Mouse (Mus musculus) embryonic facial prominence, embryonic 14.5 days (tissue): ENCODE data around the gene Mogs. TPM values are rescaled to one million over a fixed set of nuclear protein-coding genes. Genes with fewer than 3 reads are reported as not detected.
A peak's percentile ranks its signal among the peaks of the same experiment; 100 is the strongest.

Experiments used
- ATAC-seq: fragments of 200-750 bp; cut with Nextera tagmentation; 2 replicates; pipeline ENCODE4 v1.8.0; 2017; ENCODE audit warnings: low read depth, moderate number of reproducible peaks, moderate TSS enrichment
- DNase-seq: peaks from one replicate; pipeline ENCODE4 v3.0.0-alpha.2; 2015; ENCODE audit warnings: low spot score
- H3K27ac ChIP-seq: fragments of 300-500 bp; sonication (generic); replicated peaks from 2 replicates; pipeline ENCODE4 v1.5.1; 2014; ENCODE audit warnings: low read depth, mild to moderate bottlenecking, low read length, moderate library complexity
- H3K27me3 ChIP-seq: fragments of 300-500 bp; sonication (generic); replicated peaks from 2 replicates; pipeline ENCODE4 v1.6.1; 2014; ENCODE audit warnings: low read length; ENCODE audit not compliant: control insufficient read depth, insufficient read depth
- H3K36me3 ChIP-seq: fragments of 300-500 bp; sonication (generic); 2 replicates; pipeline ENCODE4 v1.6.1; 2014; ENCODE audit warnings: low read length, mixed read lengths; ENCODE audit not compliant: control insufficient read depth, insufficient read depth
- H3K4me1 ChIP-seq: fragments of 300-500 bp; sonication (generic); 2 replicates; pipeline ENCODE4 v1.6.1; 2014; ENCODE audit warnings: antibody characterized with exemption, low read length; ENCODE audit not compliant: control insufficient read depth, insufficient read depth
- H3K4me2 ChIP-seq: fragments of 300-500 bp; sonication (generic); 2 replicates; pipeline ENCODE4 v1.6.1; 2014; ENCODE audit warnings: low read depth, mild to moderate bottlenecking, low read length, moderate library complexity, mixed read lengths
- H3K4me3 ChIP-seq: fragments of 300-500 bp; sonication (generic); 2 replicates; pipeline ENCODE4 v1.5.1; 2014; ENCODE audit warnings: low read depth, mild to moderate bottlenecking, low read length
- H3K9ac ChIP-seq: fragments of 300-500 bp; sonication (generic); 2 replicates; pipeline ENCODE4 v1.6.1; 2014; ENCODE audit warnings: low read depth, mild to moderate bottlenecking, low read length, moderate library complexity, mixed read lengths
- H3K9me3 ChIP-seq: fragments of 300-500 bp; sonication (generic); 2 replicates; pipeline ENCODE4 v1.6.1; 2016; ENCODE audit warnings: low read length; ENCODE audit not compliant: control insufficient read depth
- WGBS: fragments of 180-500 bp; shearing (Covaris S2); extraction: QIAGEN DNeasy Blood & Tissue Kit; methylation state at CpG from one replicate; pipeline ENCODE4 v1.1.7; 2014; 5-methylcytosine and 5-hydroxymethylcytosine counted together
- polyA plus RNA-seq: library from polyadenylated mRNA; unstranded; fragments of >200 nt; fragmentation: Nextera tagmentation; extraction: Ambion mirVana; gene quantifications from 2 replicates; pipeline ENCODE4 v1.2.1, GENCODE M21; 2014

The Mogs gene
- polyA plus RNA-seq = 48.7 and 49.3 TPM in 2 replicates

DNA sequence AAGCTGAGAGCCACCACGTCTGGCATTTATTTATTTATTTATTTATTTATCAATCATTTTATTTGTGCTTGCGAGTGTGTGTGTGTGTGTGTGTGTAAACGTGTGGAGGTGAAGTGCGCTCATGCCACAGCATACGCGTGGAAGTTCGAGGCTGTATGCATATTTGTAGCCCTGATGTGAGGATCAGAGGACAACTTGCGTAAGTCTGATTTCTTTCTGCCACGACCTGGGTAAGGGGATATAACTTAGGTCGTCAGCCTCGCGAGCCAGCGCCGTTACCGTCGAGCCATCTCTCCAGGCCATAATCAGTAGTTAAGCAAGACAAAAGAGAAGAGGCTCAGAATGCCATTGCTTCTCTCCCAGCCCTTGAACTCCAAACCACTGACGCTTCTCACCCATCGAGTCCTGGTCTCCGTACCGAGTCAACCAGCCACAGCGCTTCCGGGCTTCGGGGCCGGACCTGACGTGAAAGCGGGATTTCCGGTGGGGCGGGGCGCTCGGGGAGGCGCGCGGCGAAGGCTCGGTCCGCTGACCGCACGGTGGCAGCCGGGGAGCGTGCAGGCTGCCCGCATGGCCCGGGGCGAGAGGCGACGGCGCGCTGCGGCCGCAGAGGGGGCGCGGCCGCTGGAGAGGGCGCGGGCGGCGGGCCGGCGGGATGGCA is at the start of gene Mogs:
Gene Mogs, plus strand, starts transcription at position 486 of the 661 bp plus-strand sequence.
- DNase-seq (peak; percentile 95), ATAC-seq (peak; percentile 93)
- Histone ChIP-seq H3K4me2 (peak within 1 kb of the TSS; percentile 74), H3K27ac (peak within 1 kb of the TSS; percentile 77), H3K27me3 (no peaks in the 10 kb centered on the region), H3K4me1 (peaks cover 15% of the 10 kb centered on the region), H3K9me3 (no peaks in the 10 kb centered on the region), H3K36me3 (peaks cover 31% of the 10 kb centered on the region), H3K9ac (peak within 1 kb of the TSS; percentile 85), H3K4me3 (peak within 1 kb of the TSS; percentile 60)
- under 1% methylated on average over 39 of the region's 58 CpGs for WGBS

GRCm38 (mm10) chr6:83065995-83066394 is 49.3 kb upstream of the Mogs start:
- DNase-seq (no peak), ATAC-seq (no peak)
- H3K27me3 ChIP-seq = peaks cover 91% of the 10 kb centered on the region
- H3K36me3 ChIP-seq = no peaks in the 10 kb centered on the region
- H3K4me2 ChIP-seq = no peak overlapping the region
- no peaks in the 10 kb centered on the region for H3K9me3 ChIP-seq
- peaks cover 2% of the 10 kb centered on the region for H3K4me1 ChIP-seq
- 34% methylated on average over 8 of the region's 8 CpGs for WGBS
- H3K4me3 ChIP-seq = no peak overlapping the region
- no peak overlapping the region for H3K9ac ChIP-seq
- no peak overlapping the region for H3K27ac ChIP-seq

DNA sequence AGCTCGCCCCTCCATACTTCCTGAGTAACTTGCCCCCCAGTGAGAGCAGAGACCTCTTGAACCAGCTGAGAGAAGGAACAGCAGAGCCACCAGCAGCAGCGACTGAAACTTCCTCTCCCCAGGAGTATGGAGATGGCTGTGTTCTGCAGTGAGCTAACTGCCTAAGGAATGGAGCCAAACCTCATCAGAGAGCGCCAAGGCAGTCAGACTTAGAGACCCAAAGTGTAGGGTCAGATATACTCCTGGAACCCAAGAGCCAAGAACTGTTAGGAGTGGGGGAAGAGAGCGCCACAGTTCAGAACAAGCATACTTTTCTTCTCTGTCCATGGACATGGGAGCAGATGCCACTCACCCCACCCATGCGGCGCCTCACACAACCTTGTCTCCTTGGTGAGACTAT is 48.9 kb upstream of the Mogs start:
- no peak overlapping the region for H3K4me2 ChIP-seq
- no peak overlapping the region for H3K27ac ChIP-seq
- peaks cover 96% of the 10 kb centered on the region for H3K27me3 ChIP-seq
- ATAC-seq (no peak), DNase-seq (no peak)
- H3K9me3 ChIP-seq = no peaks in the 10 kb centered on the region
- H3K36me3 ChIP-seq = no peaks in the 10 kb centered on the region
- no peak overlapping the region for H3K9ac ChIP-seq
- WGBS = 36% methylated on average over 6 of the region's 6 CpGs
- no peak overlapping the region for H3K4me3 ChIP-seq
- H3K4me1 ChIP-seq = peaks cover 5% of the 10 kb centered on the region

- Histone ChIP-seq H3K36me3 (no peaks in the 10 kb centered on the region), H3K4me1 (peaks cover 5% of the 10 kb centered on the region), H3K27ac (no peak overlapping the region), H3K27me3 (peaks cover 97% of the 10 kb centered on the region), H3K9ac (no peak overlapping the region), H3K4me2 (0 out of 2 replicates have a peak overlapping the region, but pooled peaks have one; percentile 31), H3K9me3 (no peaks in the 10 kb centered on the region), H3K4me3 (peak overlapping the region; percentile 21)
- DNase-seq (no peak), ATAC-seq (no peak)
- WGBS = 6% methylated on average over 8 of the region's 8 CpGs
Observed at GRCm38 (mm10) chr6:83068221-83068620, 47.1 kb upstream of the Mogs start.

GRCm38 (mm10) chr6:83068706-83069487 is 46.4 kb upstream of the Mogs start:
- peak overlapping the region; percentile 25 for H3K4me3 ChIP-seq
- H3K9me3 ChIP-seq = no peaks in the 10 kb centered on the region
- H3K4me2 ChIP-seq = peak overlapping the region; percentile 31
- H3K9ac ChIP-seq = no peak overlapping the region
- H3K27ac ChIP-seq = no peak overlapping the region
- DNase-seq (no peak), ATAC-seq (no peak)
- no peaks in the 10 kb centered on the region for H3K36me3 ChIP-seq
- peaks cover 5% of the 10 kb centered on the region for H3K4me1 ChIP-seq
- 2% methylated on average over 34 of the region's 81 CpGs for WGBS
- peaks cover 97% of the 10 kb centered on the region for H3K27me3 ChIP-seq

GRCm38 (mm10) chr6:83069488-83070246 is 45.6 kb upstream of the Mogs start:
- Histone ChIP-seq H3K9me3 (no peaks in the 10 kb centered on the region), H3K27me3 (peaks cover 97% of the 10 kb centered on the region), H3K9ac (peak overlapping the region; percentile 1; the same call in 1 of the 2 replicates), H3K4me2 (peak overlapping the region; percentile 42), H3K4me1 (peaks cover 5% of the 10 kb centered on the region), H3K36me3 (no peaks in the 10 kb centered on the region), H3K27ac (no peak overlapping the region), H3K4me3 (peak overlapping the region; percentile 25)
- 1% methylated on average over 37 of the region's 69 CpGs for WGBS
- no peak; the same call in 1 of the 2 replicates for ATAC-seq
- no peak for DNase-seq

GRCm38 (mm10) chr6:83070247-83070310 is 45.2 kb upstream of the Mogs start, which contains the start of gene Tlx2:
TSS of gene Tlx2 (minus strand) at chr6:83070293.
- Histone ChIP-seq H3K27ac (no peak within 1 kb of the TSS), H3K4me3 (peak within 1 kb of the TSS; percentile 25), H3K9me3 (no peaks in the 10 kb centered on the region), H3K36me3 (no peaks in the 10 kb centered on the region), H3K4me2 (peak within 1 kb of the TSS; percentile 42), H3K27me3 (peaks cover 96% of the 10 kb centered on the region), H3K4me1 (peaks cover 5% of the 10 kb centered on the region), H3K9ac (peak within 1 kb of the TSS; percentile 1; the same call in 1 of the 2 replicates)
- 0% methylated on average over 3 of the region's 10 CpGs for whole genome bisulfite sequencing
- ATAC-seq = no peak
- DNase-seq = no peak

GRCm38 (mm10) chr6:83070311-83071219 is 44.7 kb upstream of the Mogs start:
- Histone ChIP-seq H3K27me3 (peaks cover 96% of the 10 kb centered on the region), H3K27ac (no peak overlapping the region), H3K4me1 (peaks cover 5% of the 10 kb centered on the region), H3K4me2 (peak overlapping the region; percentile 42), H3K36me3 (no peaks in the 10 kb centered on the region), H3K4me3 (peak overlapping the region; percentile 25), H3K9me3 (no peaks in the 10 kb centered on the region), H3K9ac (0 out of 2 replicates have a peak overlapping the region, but pooled peaks have one; percentile 1)
- WGBS = 2% methylated on average over 37 of the region's 58 CpGs
- ATAC-seq (no peak), DNase-seq (no peak)
